Mouse (Mus musculus): ENCODE measurements around the gene Zfp287.

GRCm38 (mm10) chr11:62679954-62680353 is 51.8 kb downstream of the Zfp287 start:
- TF ChIP-seq CTCF (IDR thresholded peaks at IDR 0.05; ENCODE audit: control insufficient read depth, insufficient read depth, insufficient read length): no peak
- no peak for TF ChIP-seq MAX (IDR thresholded peaks at IDR 0.05)
- TF ChIP-seq USF1 (IDR thresholded peaks at IDR 0.05; ENCODE audit: low read depth): no peak
- TF ChIP-seq MYOG (IDR thresholded peaks at IDR 0.05; ENCODE audit: control insufficient read depth, extremely low read depth, insufficient read length): no peak
- TF ChIP-seq MYOD1 (IDR thresholded peaks at IDR 0.05; ENCODE audit: control insufficient read depth, insufficient read length, low read depth): no peak
- no peak for TF ChIP-seq CEBPB (IDR thresholded peaks at IDR 0.05; ENCODE audit: low read depth)
